Mouse (Mus musculus) gastrocnemius, adult 18-20 months (tissue): Measurements from ENCODE around the gene Kifc3. TPM values are rescaled to one million over a fixed set of nuclear protein-coding genes. Genes with fewer than 3 reads are reported as not detected.

Experiments
- DNase-seq: peaks from one replicate; pipeline ENCODE4 v3.0.0; 2021; ENCODE audit warnings: low spot score
- total RNA-seq, 2 experiments: library from RNA; stranded (reverse); gene quantifications; 2 replicates each; pipeline ENCODE4 v1.2.3; 2021

The Kifc3 gene
- total RNA-seq, 2 experiments from 2014 or later = 8.7 to 14.5 TPM

DNA sequence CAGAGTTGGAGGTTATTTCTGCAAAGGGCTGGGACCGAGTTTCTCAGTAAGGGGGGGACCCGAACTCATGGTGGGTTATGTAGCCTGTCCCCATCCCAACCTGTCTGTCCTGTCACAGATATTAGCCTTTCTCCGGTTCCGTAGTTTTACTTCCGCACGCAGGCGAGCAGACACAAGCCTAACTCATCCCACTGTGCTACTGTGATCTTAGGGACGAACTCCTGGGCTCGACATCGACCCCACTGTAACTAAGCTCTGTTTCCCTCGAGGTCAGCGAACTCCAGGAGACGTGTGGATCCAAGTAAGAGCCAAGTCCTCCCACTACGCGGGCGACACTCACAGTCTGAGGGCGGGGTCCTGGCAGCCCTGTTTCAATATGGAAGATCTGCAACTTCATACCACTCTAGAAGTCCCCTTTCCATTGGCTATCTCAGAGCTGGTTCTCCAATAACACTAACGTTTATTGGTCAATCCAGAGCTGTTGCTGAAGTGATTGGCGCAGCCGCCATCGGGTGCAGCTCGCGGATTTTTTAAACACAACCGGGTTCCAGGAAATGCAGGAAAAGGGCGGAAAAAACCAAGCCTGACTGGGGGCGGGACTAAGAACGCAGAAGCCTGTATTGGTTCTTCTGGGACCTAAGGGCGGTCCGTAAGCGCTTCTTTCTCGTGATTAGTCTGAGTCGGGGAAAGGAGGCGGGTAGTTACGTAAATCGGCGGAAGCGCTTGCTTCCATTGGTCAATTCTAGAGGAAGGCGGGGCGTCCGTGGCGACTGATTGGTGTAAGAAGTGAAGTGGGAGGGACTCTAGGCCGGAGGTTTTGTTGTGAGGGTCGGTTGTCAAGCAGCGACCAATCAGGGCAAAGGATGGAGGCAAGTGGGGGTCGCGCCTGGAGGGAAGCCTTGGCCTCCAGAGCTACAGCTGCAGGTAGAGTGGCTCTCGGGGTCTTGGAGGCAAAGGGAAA lies 122.0 kb downstream of the Kifc3 start, which contains the start of gene Katnb1:
Gene Katnb1 (plus strand): TSS at position 806 of the 961 bp plus-strand sequence.
- DNase-seq = peak; percentile 99

DNA sequence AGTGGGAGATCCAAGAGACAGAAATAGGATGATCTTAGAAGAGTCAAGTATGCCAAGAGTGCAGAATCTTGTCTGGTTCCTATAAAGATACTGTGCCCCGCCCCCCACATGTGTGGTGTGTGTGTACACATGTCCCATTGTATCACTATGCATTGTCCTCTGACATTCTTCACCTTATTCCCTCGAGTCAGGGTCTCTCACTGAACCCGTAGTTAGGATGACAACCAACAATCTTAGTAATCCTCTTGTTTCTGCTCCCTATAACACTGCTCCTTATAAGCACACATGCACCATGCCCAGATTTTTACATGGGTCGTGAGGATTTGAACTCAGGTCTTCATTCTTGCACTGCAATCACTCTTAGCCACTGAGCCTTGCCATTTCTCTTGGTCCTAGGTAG lies 123.3 kb downstream of the Kifc3 start:
- DNase-seq = no peak

DNA sequence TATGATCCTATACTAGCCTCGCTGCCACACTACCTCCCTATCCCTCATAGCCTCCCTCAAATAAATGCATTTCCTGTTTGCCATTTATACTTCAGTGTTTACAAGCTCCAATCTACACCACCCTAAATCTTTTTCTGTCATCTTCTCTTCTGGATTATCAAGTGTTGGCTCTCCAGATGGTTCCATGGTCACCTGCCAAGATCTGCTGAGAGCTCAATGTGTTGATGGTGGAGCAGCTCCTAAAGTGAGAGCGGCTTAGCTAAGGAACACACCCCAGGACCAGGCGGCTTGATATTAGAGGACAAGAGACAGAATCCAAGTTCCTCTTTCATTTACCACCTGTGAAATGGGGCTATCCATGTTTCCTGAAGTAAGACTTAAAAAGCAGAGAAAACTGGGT lies 124.6 kb downstream of the Kifc3 start:
- DNase-seq = no peak

DNA sequence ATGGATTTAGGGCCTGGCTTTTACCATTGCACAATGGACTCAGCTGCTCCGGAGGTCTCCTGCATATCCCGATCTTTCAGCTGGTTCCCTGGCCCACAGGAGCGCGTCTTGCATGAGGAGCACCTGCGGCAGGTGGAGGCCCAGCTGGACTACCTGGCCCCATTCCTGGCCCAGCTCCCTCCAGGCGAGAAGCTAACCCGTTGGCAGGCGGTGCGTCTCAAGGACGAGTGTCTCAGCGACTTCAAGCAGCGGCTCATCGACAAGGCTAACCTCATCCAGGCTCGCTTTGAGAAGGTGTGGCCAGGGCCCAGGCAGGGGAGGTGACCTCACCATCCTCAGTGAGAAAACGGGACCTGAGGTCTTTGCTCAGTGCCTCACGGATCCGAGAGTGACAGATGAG lies 126.5 kb downstream of the Kifc3 start:
- DNase-seq = no peak

DNA sequence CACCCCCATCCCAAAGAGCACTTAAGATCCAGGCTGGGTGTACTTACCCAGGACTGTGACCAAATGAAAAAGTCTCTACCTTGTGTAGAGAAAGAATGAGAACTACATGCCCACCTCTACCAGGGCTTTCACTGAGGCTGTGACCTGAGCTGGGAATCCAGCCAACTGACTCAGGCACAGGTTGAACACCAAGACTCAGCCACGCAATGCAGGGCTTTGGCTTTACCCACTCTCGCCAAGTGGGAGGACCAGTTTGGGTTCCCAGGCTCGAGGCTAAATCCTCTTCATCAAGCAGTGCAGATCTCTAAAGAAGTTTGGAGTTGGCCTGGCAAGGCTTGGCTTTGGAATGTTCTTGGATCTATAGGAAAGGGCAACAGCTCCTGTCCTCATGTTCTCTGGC lies 127.1 kb downstream of the Kifc3 start:
- no peak for DNase-seq

DNA sequence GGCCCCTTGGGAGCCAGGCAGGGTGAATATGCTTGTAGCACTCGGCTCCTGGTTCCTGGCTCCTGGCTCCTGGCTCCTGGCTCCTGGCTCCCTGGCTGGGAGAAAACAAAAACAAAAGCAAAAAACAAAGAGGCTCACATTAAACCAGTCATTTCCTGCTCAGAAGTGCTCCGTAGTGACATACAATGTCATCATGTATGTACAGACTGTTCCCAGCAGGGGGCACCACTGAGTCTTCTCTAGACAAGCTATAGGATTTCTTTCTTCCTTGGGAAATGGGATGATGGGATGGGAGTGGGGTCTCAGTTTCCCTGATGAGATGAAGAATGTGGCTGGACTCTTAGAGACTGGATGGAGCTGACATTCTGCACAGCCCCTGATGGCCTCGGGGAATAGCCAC lies 135.0 kb downstream of the Kifc3 start:
- peak; percentile 45 for DNase-seq

DNA sequence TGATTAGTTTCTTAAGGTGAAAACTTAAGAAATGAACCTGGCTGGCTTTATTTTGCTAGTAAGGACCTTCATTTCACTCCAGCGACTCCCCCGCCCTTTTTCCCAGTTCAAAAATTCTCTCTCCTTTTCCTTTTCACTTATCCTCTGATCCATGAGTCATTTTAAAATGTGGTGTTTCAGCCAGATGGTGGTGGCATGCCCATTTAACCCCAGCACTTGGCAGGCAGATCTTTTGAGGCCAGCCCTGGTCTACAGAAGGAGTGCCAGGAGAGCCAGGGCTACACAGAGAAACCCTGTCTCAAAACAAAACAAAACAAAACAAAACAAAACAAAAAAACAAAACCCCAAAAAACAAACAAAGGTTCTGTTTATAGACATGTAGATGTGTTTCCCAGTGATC lies 138.1 kb downstream of the Kifc3 start:
- no peak for DNase-seq

DNA sequence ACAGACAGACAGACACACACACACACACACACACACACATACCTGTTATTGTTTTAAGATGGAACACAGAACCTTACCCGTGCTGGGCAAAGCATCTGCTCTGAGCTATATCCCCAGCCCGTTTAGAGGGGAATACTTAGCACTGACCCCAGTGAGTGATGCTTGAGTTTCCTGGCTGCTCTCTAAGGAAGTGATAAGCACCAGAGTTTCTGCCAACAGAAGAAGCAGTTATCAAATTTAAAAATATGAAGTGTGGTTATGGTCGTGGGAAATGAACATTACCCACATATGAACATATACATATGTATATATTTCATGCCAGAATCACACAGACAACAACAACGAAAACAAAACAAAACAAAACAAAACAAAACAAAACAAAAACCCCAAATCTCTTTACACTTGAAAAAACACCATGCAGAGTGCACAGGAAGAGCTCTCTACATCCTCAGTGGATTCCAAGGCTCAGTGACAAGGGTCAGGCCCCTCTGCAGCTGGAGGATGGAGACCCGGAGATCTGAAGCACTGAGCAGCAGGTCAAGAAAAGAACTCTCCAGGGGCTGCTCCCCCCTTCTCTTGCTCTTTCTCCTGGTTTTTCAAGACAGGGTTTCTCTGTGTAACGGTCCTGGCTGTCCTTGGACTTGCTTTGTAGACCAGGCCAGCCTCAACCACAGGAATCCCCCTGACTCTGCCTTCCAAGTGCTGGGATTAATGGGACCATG lies 142.6 kb downstream of the Kifc3 start:
- no peak for DNase-seq

DNA sequence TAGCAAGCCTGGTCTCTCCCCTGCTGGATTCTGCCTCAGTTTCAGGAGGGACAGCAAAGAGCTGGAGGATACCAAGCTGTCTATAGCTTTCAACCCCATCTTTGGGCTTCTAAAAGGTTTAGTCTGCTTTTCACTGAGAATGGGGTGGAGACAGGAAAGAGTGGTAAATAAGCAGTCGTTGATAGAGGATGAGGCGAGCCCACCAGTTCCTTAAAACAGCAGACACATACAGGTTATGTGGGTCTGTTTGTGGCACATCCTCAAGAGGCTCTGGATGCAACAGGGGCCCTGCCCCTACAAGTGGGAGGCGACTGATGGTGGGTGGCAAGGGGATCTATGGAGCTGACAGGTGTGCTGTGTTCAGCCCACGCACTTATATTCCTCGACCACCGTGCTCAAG lies 144.0 kb downstream of the Kifc3 start:
- no peak for DNase-seq

DNA sequence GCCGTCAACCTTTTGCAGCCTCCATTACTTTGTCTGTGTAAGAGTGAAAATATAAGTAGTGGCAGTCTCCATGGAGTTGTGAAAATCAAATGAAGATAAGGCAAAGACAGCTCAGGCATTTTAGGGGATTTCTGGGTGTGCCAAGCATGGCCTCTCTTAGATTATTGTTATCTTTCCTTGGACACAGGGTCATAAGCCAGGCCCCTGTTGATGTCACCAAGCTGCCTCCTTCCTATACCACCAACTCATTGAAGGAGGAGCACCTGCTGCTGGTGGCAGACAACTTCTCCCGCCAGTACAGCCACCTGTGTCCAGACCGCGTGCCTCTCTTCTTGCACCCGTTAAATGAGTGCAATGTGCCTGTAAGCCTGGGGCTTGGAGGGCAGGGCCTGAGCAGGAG lies 146.2 kb downstream of the Kifc3 start:
- no peak for DNase-seq

DNA sequence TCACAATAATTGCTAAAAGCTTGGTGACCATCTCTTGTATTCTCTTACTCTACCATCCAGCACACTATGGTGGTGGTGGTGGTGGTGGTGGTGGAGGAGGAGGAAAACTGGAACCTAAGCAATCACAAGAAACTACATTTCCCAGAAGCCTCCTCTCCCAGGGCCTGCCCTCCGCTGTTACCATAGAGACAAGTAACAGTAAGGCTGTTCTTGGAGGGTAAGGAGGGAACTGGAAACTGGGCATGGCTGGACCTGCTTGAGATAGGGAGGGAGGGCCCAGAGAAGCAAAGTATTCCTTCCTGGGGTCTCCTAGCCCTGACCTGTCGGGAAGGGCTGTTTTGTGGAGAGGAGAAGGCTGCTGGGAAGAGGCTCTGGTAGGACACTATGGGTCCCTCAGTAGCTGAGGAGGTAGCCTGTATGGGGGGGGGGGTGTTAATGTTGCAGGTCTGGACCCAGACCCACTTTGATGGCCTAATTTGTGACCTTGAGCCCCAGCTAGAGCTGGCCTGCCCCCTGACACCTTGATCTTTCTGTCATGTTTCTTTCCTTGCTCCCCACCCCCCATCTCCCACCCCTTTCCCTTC lies 147.6 kb downstream of the Kifc3 start, which contains the start of gene Drc7:
Gene Drc7 (plus strand): TSS at position 177 of the 584 bp plus-strand sequence.
- DNase-seq = no peak

DNA sequence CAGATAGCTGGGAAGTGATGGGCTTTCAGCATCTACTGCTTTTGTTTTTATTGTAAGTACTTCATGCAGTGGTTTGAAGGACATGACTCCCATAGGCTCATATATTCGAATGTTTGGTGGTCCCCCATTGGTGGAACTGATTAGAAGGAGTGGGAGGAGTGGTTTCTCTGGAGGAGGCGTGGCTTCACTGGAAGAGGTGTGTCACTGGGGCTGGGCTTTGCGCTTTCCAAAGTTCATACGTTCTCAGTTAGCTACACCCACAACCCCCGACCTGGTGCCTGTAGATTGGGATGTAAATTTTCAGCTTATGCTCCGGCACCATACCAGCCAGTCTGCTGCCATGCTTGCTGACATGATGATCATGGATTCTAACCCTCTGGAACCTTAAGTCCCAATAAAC lies 148.2 kb downstream of the Kifc3 start:
- no peak for DNase-seq

Other genes starting within 250 kb of the Kifc3 start
- gene Adgrg1, start 228.1 kb downstream of the Kifc3 start, total RNA-seq = 10 to 100 TPM; 19.8 to 24.3 TPM
- under 1 TPM; 0.26 to 0.80 TPM for gene Adgrg3, start 185.1 kb downstream of the Kifc3 start, total RNA-seq
- gene Drc7, start 147.7 kb downstream of the Kifc3 start, total RNA-seq = not detected
- gene Katnb1, start 121.6 kb downstream of the Kifc3 start, total RNA-seq = 1 to 10 TPM; 6.6 to 7.4 TPM
- gene Cngb1, start 103.8 kb upstream of the Kifc3 start, total RNA-seq = under 1 TPM; 0.05 to 0.07 TPM
- gene Tepp, start 107.8 kb upstream of the Kifc3 start, total RNA-seq = not detected
- gene Zfp319, start 129.1 kb upstream of the Kifc3 start, total RNA-seq = 1 to 10 TPM; 2.8 to 3.2 TPM
- gene Usb1, start 129.5 kb upstream of the Kifc3 start, total RNA-seq = 1 to 10 TPM; 4.8 to 5.7 TPM
- gene Mmp15, start 149.5 kb upstream of the Kifc3 start, total RNA-seq = 10 to 100 TPM; 16.8 to 17.8 TPM
- 1 to 10 TPM; 6.0 to 6.5 TPM for gene Cfap20, start 232.1 kb upstream of the Kifc3 start, total RNA-seq